Mouse (Mus musculus): ENCODE results near the gene Gga1.

Gene Gga1

DNA sequence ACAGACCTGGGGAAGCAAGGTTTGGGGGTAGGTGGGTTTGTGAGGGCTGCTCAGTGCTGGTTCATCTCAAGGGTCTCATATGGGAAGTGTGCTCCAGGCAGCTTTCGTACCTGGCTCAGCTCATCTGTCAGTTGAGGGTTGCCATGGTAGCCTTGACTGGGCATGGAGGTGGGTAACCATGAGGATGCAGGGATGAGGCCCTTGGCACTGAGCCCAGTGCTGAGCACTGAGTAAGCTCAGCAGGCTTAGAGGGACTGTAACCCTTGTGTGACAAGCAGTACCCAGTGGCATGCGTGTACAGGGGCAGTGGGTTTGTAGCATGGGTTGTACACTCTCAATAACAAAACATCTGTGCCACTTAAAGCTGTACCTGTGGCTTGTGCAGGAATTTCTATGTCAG lies 61.0 kb downstream of the Gga1 start:
- DNase-seq (ENCODE audit: low spot score): no peak

DNA sequence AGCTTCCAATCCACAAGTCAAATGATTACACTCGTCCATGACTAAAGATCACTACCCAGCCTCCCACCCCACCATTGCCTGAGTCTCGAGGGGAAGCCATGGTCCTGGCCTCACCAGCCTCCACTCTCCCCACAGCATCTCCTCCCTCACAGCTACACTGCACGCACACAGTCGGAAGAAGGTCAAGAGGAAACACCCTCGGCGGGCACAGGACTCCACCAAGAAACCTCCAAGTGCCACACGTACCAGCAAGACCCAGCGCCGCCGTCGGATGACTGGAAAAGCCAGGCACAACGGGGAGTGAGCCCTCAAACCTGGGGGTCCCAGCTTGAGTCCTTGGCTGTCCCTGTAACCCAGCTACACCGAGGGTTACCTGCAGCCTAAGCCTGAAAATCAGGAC lies 63.3 kb downstream of the Gga1 start:
- no peak for DNase-seq (ENCODE audit: low spot score)

DNA sequence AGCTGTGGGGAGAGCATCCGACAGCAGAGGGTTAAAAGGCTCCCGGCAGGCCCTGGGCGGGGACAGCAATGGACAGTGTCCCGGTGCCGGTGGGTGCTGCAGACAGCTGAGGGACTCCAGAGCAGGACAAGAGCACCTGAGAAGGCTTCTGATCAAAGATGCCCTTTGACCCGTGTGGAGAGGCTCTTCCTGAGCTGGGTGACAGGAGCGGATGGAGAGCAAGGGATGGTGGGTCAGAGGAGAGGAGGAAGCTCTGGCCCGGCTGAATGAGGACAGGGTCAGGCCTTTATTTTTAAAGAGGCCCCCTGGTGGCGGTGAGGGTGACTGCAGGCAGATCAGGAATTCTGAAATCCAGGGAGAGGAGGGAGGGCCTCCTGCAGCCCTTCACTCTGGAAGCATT lies 65.7 kb downstream of the Gga1 start:
- DNase-seq (ENCODE audit: low spot score): peak; percentile 81

Measured in layer of hippocampus, adult 11-12 months (tissue).